Mouse (Mus musculus) spleen, adult 18-20 months (tissue): ENCODE data around the gene Tbc1d22a.

ENCODE experiments used
- DNase-seq, 2 experiments: peaks; one replicate each; pipeline ENCODE4 v3.0.0; 2022; ENCODE audit warnings: mixed read lengths in 2 of 2

The Tbc1d22a gene

DNA sequence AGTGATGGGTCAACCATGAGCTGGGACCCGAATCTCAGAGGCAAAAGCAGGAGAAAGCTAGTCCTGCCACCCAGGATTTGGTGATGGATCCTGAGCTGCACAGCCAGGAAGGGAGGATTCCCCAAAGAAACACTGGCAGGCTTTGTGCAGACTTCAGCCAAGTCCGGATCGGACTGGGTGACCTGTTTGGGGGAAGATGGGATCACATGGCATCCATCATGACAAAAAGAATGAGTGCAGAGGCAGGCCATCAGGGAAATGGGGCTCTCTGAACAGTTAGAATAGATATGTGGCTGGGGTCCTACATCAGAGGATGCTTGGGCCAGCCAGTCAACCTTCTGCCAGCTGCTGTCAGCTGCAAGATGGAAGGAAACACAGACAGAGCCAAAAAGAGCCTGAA, 328.1 kb downstream of the Tbc1d22a start:
- no peak for DNase-seq

DNA sequence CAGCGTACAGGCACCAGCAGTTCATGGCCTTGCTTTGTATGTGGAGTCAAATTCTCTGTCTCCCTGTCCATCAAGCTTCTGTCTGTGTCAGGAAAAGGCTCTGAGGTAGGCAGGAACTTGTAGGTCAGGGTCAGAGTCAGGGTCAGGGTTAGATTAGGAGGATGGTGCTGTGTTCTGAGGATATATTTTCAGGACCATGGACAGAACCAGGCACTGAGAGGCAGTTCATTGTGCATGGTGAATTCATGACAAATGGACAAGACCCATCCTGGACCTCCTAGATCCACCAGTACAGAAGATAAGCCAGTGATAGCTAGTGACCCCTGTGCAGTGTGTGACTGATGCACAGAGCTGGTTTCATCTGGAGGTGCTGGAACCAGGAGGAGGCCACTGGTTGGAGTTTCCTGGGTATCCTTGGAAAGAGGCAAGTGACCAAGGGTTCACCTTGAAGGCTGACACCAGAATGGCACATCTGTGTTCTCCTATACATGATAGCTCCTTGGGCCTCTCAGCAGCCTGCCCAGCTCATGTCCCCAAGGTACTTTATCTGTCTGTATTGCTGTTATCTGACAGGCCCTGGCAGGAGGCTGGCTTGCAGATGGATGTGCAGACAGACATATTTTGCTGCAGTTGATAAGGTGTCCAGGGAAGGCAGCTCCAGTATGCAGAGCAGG, 330.0 kb downstream of the Tbc1d22a start:
- no peak for DNase-seq
